Mouse (Mus musculus): ENCODE results near the gene Rbpj. TPM values are rescaled to one million over a fixed set of nuclear protein-coding genes. Genes with fewer than 3 reads are reported as not detected.
A peak's percentile ranks its signal among the peaks of the same experiment; 100 is the strongest.

Gene Rbpj
- polyA plus RNA-seq, 1 experiment from 2014 or later, result 38.7 TPM

GRCm38 (mm10) chr5:53656596-53656995 is 190.6 kb downstream of the Rbpj start:
- 16% methylated on average over 1 of the region's 1 CpGs for WGBS
- H3K9me3 ChIP-seq (ENCODE audit: control insufficient read depth, low read length), result no peaks in the 10 kb centered on the region
- H3K4me1 ChIP-seq (replicated peaks; ENCODE audit: control insufficient read depth, insufficient read depth, low read length), result no peaks in the 10 kb centered on the region

GRCm38 (mm10) chr5:53657925-53658324 is 192.0 kb downstream of the Rbpj start:
- 83% methylated on average over 6 of the region's 6 CpGs for WGBS
- Histone ChIP-seq H3K4me1 (replicated peaks; ENCODE audit: control insufficient read depth, insufficient read depth, low read length) (no peaks in the 10 kb centered on the region), H3K9me3 (ENCODE audit: control insufficient read depth, low read length) (no peaks in the 10 kb centered on the region), H3K4me2 (ENCODE audit: low read length) (no peak overlapping the region), H3K27me3 (replicated peaks; ENCODE audit: control insufficient read depth, insufficient read depth, low read length) (no peaks in the 10 kb centered on the region), H3K4me3 (replicated peaks; ENCODE audit: low read length) (no peak overlapping the region), H3K27ac (ENCODE audit: low read length) (no peak overlapping the region), H3K9ac (replicated peaks; ENCODE audit: low read depth, low read length) (no peak overlapping the region), H3K36me3 (ENCODE audit: control insufficient read depth, insufficient read depth) (no peaks in the 10 kb centered on the region)
- peak; percentile 47; the same call in 1 of the 2 replicates for ATAC-seq

More at GRCm38 (mm10) chr5:53656596-53656995, 190.6 kb downstream of the Rbpj start:
- no peak overlapping the region for H3K4me2 ChIP-seq (ENCODE audit: low read length)
- ATAC-seq, result no peak
- no peak overlapping the region for H3K4me3 ChIP-seq (replicated peaks; ENCODE audit: low read length)
- no peaks in the 10 kb centered on the region for H3K36me3 ChIP-seq (ENCODE audit: control insufficient read depth, insufficient read depth)
- no peaks in the 10 kb centered on the region for H3K27me3 ChIP-seq (replicated peaks; ENCODE audit: control insufficient read depth, insufficient read depth, low read length)
- H3K27ac ChIP-seq (ENCODE audit: low read length), result no peak overlapping the region
- no peak overlapping the region for H3K9ac ChIP-seq (replicated peaks; ENCODE audit: low read depth, low read length)

GRCm38 (mm10) chr5:53661508-53661907 is 195.6 kb downstream of the Rbpj start:
- H3K27ac ChIP-seq (ENCODE audit: low read length), result no peak overlapping the region
- WGBS, result 93% methylated on average over 2 of the region's 2 CpGs
- H3K4me2 ChIP-seq (ENCODE audit: low read length), result no peak overlapping the region
- no peaks in the 10 kb centered on the region for H3K27me3 ChIP-seq (replicated peaks; ENCODE audit: control insufficient read depth, insufficient read depth, low read length)
- H3K36me3 ChIP-seq (ENCODE audit: control insufficient read depth, insufficient read depth), result no peaks in the 10 kb centered on the region
- no peaks in the 10 kb centered on the region for H3K9me3 ChIP-seq (ENCODE audit: control insufficient read depth, low read length)
- no peak for ATAC-seq
- no peak overlapping the region for H3K4me3 ChIP-seq (replicated peaks; ENCODE audit: low read length)
- no peaks in the 10 kb centered on the region for H3K4me1 ChIP-seq (replicated peaks; ENCODE audit: control insufficient read depth, insufficient read depth, low read length)
- H3K9ac ChIP-seq (replicated peaks; ENCODE audit: low read depth, low read length), result no peak overlapping the region

- Histone ChIP-seq H3K4me3 (replicated peaks; ENCODE audit: low read length) (no peak overlapping the region), H3K4me2 (ENCODE audit: low read length) (no peak overlapping the region), H3K9me3 (ENCODE audit: control insufficient read depth, low read length) (no peaks in the 10 kb centered on the region), H3K27ac (ENCODE audit: low read length) (no peak overlapping the region), H3K36me3 (ENCODE audit: control insufficient read depth, insufficient read depth) (no peaks in the 10 kb centered on the region), H3K4me1 (replicated peaks; ENCODE audit: control insufficient read depth, insufficient read depth, low read length) (no peaks in the 10 kb centered on the region), H3K27me3 (replicated peaks; ENCODE audit: control insufficient read depth, insufficient read depth, low read length) (no peaks in the 10 kb centered on the region), H3K9ac (replicated peaks; ENCODE audit: low read depth, low read length) (no peak overlapping the region)
- ATAC-seq, result no peak; the same call in 1 of the 2 replicates
- WGBS, result 68% methylated on average over 1 of the region's 1 CpGs
These were observed 196.5 kb downstream of the Rbpj start for GRCm38 (mm10) chr5:53662413-53662812.

GRCm38 (mm10) chr5:53663665-53664064 is 197.7 kb downstream of the Rbpj start:
- H3K4me2 ChIP-seq (ENCODE audit: low read length), result no peak overlapping the region
- no peak overlapping the region for H3K27ac ChIP-seq (ENCODE audit: low read length)
- no peak overlapping the region for H3K9ac ChIP-seq (replicated peaks; ENCODE audit: low read depth, low read length)
- no peaks in the 10 kb centered on the region for H3K4me1 ChIP-seq (replicated peaks; ENCODE audit: control insufficient read depth, insufficient read depth, low read length)
- H3K9me3 ChIP-seq (ENCODE audit: control insufficient read depth, low read length), result no peaks in the 10 kb centered on the region
- H3K27me3 ChIP-seq (replicated peaks; ENCODE audit: control insufficient read depth, insufficient read depth, low read length), result no peaks in the 10 kb centered on the region
- no peaks in the 10 kb centered on the region for H3K36me3 ChIP-seq (ENCODE audit: control insufficient read depth, insufficient read depth)
- ATAC-seq, result no peak
- H3K4me3 ChIP-seq (replicated peaks; ENCODE audit: low read length), result no peak overlapping the region

GRCm38 (mm10) chr5:53668021-53668420 is 202.1 kb downstream of the Rbpj start:
- no peak for ATAC-seq
- H3K4me2 ChIP-seq (ENCODE audit: low read length), result no peak overlapping the region
- no peak overlapping the region for H3K4me3 ChIP-seq (replicated peaks; ENCODE audit: low read length)
- no peaks in the 10 kb centered on the region for H3K36me3 ChIP-seq (ENCODE audit: control insufficient read depth, insufficient read depth)
- H3K9me3 ChIP-seq (ENCODE audit: control insufficient read depth, low read length), result no peaks in the 10 kb centered on the region
- H3K27me3 ChIP-seq (replicated peaks; ENCODE audit: control insufficient read depth, insufficient read depth, low read length), result no peaks in the 10 kb centered on the region
- no peak overlapping the region for H3K27ac ChIP-seq (ENCODE audit: low read length)
- WGBS, result 96% methylated on average over 5 of the region's 5 CpGs
- no peaks in the 10 kb centered on the region for H3K4me1 ChIP-seq (replicated peaks; ENCODE audit: control insufficient read depth, insufficient read depth, low read length)
- no peak overlapping the region for H3K9ac ChIP-seq (replicated peaks; ENCODE audit: low read depth, low read length)

GRCm38 (mm10) chr5:53670321-53670938 is 204.5 kb downstream of the Rbpj start:
- Histone ChIP-seq H3K36me3 (ENCODE audit: control insufficient read depth, insufficient read depth) (no peaks in the 10 kb centered on the region), H3K4me3 (replicated peaks; ENCODE audit: low read length) (no peak overlapping the region), H3K9ac (replicated peaks; ENCODE audit: low read depth, low read length) (no peak overlapping the region), H3K9me3 (ENCODE audit: control insufficient read depth, low read length) (no peaks in the 10 kb centered on the region), H3K4me2 (ENCODE audit: low read length) (no peak overlapping the region), H3K27ac (ENCODE audit: low read length) (no peak overlapping the region), H3K27me3 (replicated peaks; ENCODE audit: control insufficient read depth, insufficient read depth, low read length) (no peaks in the 10 kb centered on the region), H3K4me1 (replicated peaks; ENCODE audit: control insufficient read depth, insufficient read depth, low read length) (no peaks in the 10 kb centered on the region)
- ATAC-seq, result no peak
- WGBS, result 90% methylated on average over 10 of the region's 10 CpGs

- Histone ChIP-seq H3K4me1 (replicated peaks; ENCODE audit: control insufficient read depth, insufficient read depth, low read length) (no peaks in the 10 kb centered on the region), H3K27ac (ENCODE audit: low read length) (no peak overlapping the region), H3K4me3 (replicated peaks; ENCODE audit: low read length) (no peak overlapping the region), H3K9ac (replicated peaks; ENCODE audit: low read depth, low read length) (no peak overlapping the region), H3K9me3 (ENCODE audit: control insufficient read depth, low read length) (no peaks in the 10 kb centered on the region), H3K4me2 (ENCODE audit: low read length) (no peak overlapping the region), H3K36me3 (ENCODE audit: control insufficient read depth, insufficient read depth) (no peaks in the 10 kb centered on the region), H3K27me3 (replicated peaks; ENCODE audit: control insufficient read depth, insufficient read depth, low read length) (no peaks in the 10 kb centered on the region)
- 63% methylated on average over 4 of the region's 4 CpGs for WGBS
- no peak for ATAC-seq
These were observed 205.6 kb downstream of the Rbpj start for GRCm38 (mm10) chr5:53671507-53671906.

GRCm38 (mm10) chr5:53672352-53672751 is 206.4 kb downstream of the Rbpj start:
- H3K9ac ChIP-seq (replicated peaks; ENCODE audit: low read depth, low read length), result no peak overlapping the region
- no peaks in the 10 kb centered on the region for H3K27me3 ChIP-seq (replicated peaks; ENCODE audit: control insufficient read depth, insufficient read depth, low read length)
- no peak overlapping the region for H3K27ac ChIP-seq (ENCODE audit: low read length)
- no peaks in the 10 kb centered on the region for H3K36me3 ChIP-seq (ENCODE audit: control insufficient read depth, insufficient read depth)
- peak; percentile 90 for ATAC-seq
- no peaks in the 10 kb centered on the region for H3K9me3 ChIP-seq (ENCODE audit: control insufficient read depth, low read length)
- H3K4me3 ChIP-seq (replicated peaks; ENCODE audit: low read length), result no peak overlapping the region
- no peak overlapping the region for H3K4me2 ChIP-seq (ENCODE audit: low read length)
- 26% methylated on average over 5 of the region's 5 CpGs for WGBS
- no peaks in the 10 kb centered on the region for H3K4me1 ChIP-seq (replicated peaks; ENCODE audit: control insufficient read depth, insufficient read depth, low read length)
